Mouse (Mus musculus) stomach, postnatal 0 days (tissue): ENCODE measurements at regions not wholly inside any gene's neighbourhood (a gene's known extent, or its start where the extent isn't known, plus 50 kb on each side); places are given as distances from the start of the nearest gene placed in this dataset.

Source experiments
- CTCF ChIP-seq: IDR thresholded peaks from 2 replicates; pipeline ENCODE4 v1.5.1; 2016; ENCODE audit warnings: antibody characterized with exemption, low read depth, mild to moderate bottlenecking, moderate library complexity
- EP300 ChIP-seq: optimal IDR thresholded peaks from 2 replicates; pipeline ENCODE3; 2016; ENCODE audit warnings: antibody characterized with exemption

DNA sequence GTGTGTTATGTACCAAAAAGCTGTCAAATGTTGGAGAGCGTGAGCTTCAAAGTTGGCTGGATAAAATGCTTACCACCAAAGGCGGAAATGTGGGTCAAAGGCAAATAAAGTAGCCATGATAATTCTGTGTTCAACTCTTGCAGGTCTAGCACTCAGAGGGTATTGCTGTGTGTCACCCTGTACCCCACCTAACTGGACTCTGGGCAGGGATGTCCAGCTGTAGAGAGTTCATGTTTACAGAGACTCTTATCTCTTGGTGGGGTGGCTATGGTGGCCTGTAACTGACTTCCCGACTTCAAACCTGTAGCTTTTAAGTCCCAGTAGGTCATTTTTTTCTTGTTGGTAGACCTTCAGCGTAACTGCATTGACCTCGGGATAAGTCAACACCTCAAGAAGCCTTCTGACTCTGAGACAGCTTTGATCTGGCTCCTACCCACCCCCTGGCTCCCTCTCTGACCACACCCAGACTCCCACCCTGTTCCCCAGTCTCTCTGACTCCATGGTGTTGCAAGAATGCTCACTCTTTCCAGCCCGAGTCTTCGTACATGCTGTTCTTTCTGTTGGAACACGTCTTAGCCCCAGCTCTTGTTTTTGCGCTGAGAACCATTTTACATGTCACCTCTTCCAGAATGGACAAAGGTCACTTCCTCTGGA is 68.5 kb upstream of the Galnt15 start:
- TF ChIP-seq CTCF (no peak), EP300 (no peak)
